Mouse (Mus musculus) urinary bladder, adult 18-20 months (tissue): ENCODE measurements around the gene Prelp.
"Not testable (repeated sequence)": the region's sequence is repeated elsewhere in the genome, so short reads cannot be mapped to it uniquely, and the experiment has no call there.

Source experiments
- DNase-seq, 2 experiments: peaks; one replicate each; pipeline ENCODE4 v3.0.0; 2022; ENCODE audit warnings: low spot score in 2 of 2, mixed read lengths in 2 of 2

Prelp gene

GRCm38 (mm10) chr1:133921304-133921751 lies at the start of gene Prelp:
TSS of gene Prelp (minus strand) at chr1:133921414.
- DNase-seq = peak in 1 of 2 experiments; percentile 34

GRCm38 (mm10) chr1:133969427-133969826 lies 48.2 kb upstream of the Prelp start:
- DNase-seq = no peak

- DNase-seq = no peak
These were observed 47.6 kb upstream of the Prelp start for GRCm38 (mm10) chr1:133968788-133969325.

GRCm38 (mm10) chr1:133967481-133968017 lies 46.3 kb upstream of the Prelp start:
- peak in 1 of 2 experiments; percentile 76 for DNase-seq

GRCm38 (mm10) chr1:133966044-133966443 lies 44.8 kb upstream of the Prelp start:
- no peak for DNase-seq

GRCm38 (mm10) chr1:133965298-133965697 lies 44.1 kb upstream of the Prelp start:
- DNase-seq = peak in 1 of 2 experiments; percentile 50

DNA sequence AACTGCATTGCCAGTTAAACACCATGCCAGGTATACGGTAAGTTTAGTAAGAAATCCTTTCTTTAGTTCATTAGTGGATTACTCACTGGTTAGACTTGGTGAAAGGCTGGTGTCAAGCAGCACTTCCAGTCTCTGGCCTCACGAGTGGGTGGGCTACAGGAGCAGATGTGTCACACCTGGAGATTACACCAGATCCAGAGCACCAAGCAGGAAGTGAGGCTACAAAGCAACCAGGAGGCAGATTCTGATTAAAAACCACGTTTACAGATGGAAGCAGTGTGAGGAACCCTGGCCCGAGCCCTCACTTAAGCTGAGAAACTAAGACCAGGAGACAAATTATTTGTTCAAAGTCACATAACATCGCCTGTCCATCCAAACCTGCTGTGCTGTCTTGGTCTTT lies 43.5 kb upstream of the Prelp start:
- no peak for DNase-seq

DNA sequence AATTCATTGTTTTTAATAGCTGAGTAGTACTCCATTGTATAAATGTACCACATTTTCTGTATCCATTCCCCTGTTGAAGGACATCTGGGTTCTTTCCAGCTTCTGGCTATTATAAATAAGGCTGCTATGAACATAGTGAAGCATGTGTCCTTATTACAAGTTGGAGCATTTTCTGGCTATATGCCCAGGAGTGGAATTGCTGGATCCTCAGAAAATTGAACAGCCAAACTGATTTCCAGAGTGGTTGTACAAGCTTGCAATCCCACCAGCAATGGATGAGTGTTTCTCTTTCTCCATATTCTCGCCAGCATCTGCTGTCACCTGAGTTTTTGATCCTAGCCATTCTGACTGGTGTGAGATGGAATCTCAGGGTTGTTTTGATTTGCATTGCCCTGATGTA lies 42.4 kb upstream of the Prelp start:
- not testable (repeated sequence) for DNase-seq

DNA sequence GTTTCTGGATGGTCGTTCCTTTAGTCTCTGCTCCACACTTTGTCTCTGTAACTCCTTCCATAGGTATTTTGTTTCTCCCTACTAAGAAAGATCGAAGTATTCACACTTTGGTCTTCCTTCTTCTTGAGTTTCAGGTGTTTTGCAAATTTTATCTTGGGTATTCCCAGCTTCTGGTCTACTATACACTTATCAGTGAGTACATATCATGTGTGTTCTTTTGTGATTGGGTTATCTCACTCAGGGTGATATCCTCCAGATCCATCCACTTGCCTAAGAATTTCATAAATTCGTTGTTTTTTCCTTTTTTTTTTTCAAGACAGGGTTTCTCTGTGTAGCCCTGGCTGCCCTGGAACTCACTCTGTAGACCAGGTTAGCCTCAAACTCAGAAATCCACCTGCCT lies 41.9 kb upstream of the Prelp start:
- not testable (repeated sequence) for DNase-seq

GRCm38 (mm10) chr1:133961281-133962134 lies 40.3 kb upstream of the Prelp start:
- DNase-seq = peak; percentile 76 to 79

GRCm38 (mm10) chr1:133959521-133959920 lies 38.3 kb upstream of the Prelp start:
- DNase-seq = peak in 1 of 2 experiments; percentile 62

GRCm38 (mm10) chr1:133954009-133954408 lies 32.8 kb upstream of the Prelp start:
- DNase-seq = no peak

- DNase-seq = no peak
These were observed 32.1 kb upstream of the Prelp start for GRCm38 (mm10) chr1:133953261-133953742.

DNA sequence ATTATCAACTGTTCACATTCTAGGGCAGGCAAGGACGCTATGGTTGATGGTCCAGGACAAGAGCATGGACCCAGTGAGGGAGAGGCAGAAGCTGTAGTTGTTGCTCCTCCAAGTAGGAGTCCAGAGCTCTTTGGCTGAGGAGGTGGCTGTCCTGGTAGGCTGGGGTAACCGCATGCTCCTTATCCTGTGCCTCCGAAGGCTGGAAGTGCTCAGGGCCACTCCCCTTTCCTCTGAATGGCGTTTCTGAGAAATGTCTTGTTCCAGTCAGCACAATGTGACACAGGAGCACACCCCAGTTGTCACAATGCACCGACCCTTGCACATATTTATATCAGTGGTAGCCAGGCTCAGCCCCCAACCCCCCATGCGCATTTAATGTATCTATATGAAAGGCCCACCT lies 30.4 kb upstream of the Prelp start:
- DNase-seq = no peak

DNA sequence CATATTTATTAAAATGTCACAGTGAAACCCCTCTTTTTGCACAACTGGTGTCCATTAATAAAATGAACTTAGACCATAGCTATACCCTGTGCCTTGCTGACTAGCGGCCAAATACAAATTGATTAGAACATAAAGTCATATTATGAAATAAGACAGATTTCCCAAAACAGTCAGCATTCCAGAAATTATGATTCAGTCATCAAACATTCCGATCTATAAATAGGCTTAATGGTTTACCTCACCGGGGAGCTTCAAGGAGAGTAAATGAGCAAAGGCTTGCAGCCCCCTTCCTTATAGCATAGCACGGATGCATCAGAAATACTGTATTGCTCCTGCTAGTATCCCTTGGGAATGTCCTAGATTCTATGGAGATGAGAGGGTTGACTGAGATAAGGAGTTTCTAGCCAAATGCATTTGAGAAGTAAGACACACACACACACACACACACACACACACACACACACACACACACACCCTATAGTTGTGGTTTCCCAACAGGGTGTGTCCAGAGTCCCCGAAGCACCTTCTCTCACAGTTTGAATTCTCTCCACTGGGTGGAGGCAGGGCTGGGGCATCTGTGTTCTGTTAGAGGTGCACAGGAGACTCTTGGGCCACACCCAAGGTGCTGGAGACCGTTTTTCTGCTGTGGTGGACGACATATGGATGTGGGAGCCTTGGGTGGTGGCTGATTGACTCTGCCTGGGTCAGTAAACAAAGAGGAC lies 29.0 kb upstream of the Prelp start:
- DNase-seq = no peak

DNA sequence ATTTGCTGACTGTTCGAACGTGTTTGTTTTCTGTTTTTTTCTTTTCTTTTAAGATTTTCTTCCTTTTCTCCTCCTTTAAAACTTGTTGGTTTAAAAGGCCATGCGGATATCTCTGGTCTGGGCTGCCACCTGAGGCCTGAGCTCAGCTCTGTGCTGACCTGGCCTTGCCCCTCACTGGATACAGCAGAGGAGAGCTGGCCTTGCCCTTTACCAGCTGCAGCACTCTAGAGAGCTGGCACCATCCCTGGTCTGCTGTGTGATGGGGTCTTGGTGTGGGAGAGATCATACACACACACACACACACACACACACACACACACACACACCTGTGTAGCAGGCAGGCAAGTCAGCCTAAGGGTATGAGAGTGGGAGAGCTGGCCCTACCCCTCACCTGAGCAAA lies 23.9 kb upstream of the Prelp start:
- DNase-seq = no peak

GRCm38 (mm10) chr1:133941904-133942303 lies 20.7 kb upstream of the Prelp start:
- DNase-seq = no peak

DNA sequence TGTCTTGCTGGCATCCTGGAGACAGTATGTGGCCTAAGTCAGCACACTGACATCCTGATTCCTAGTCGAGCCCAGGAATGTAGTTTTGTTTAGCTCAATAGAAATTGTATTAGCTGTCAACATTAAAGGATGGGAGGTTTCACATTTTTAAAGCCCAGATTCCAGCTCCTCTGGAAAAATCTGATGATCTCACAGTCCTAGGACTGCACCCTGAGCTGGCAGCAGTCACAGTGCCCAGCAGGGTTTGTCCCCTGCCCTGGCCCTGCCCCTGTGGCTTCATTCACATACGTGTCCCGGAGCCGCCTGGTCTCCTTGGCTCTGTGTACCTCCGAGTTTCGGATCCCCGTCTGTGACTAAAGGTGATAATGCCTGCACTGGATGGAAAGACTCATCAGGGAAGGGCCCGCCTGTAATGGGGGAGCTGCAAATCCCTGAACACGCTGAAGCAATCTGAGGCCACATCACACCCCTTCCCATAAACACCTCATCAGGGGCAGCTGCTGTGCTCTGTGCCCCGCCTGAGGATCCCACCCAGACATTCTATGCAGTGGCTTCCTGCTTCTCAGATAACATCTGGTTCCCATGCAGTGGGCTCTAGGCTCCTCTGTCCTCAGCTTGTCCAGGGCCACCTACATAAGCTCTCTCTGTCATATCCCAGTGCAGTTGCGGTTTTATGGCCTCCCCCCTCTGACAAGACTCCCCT lies 20.1 kb upstream of the Prelp start:
- no peak for DNase-seq

DNA sequence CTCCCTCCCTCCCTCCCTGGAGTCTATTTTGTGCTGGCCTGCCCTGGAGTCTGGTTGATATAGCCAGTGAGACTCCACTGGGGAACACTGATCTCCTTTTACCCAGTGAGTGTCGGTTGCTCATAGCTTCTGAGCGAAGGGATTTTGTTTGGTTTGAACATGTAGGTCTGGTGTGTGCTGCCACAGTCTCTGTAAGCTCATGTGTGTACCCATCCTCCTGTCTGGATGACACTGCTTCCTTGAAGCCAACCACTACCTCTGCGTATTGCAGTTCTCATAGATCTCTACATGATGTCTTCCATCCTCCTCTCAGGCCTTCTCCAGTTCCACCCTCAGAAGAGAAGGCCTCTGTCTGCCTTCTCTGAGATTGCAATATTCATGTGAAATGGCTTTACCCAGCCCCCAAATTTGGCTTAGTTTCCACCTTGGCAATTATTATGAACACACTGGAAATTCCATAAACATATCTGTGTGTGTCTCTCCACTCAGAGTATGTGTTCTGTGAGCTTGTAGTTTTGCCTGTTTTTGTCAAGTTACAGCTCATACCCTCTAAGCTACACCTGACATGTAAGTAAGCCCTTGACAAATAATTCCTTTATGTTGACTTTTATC lies 19.4 kb upstream of the Prelp start:
- DNase-seq = no peak

DNA sequence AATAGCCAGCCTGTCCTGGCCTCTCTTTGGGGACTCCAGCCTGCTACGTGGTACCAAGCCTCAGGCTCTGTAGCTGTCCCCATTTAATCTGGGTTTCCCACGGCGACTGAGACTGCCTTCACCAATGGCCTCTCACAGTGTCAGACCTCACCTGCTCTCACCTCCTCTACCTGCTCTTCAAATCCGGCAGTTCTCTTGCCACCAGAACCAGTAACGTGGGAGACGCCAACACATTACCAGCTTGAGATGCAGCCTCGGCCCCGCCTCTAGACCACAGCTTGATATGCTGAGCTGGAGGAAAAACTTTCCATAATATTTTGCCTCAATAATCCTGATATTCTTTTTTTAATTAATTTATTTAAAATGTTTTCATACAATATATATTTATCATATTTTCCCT lies 18.5 kb upstream of the Prelp start:
- no peak for DNase-seq

- no peak for DNase-seq
These were observed 15.0 kb upstream of the Prelp start for GRCm38 (mm10) chr1:133936169-133936568.
